Mouse (Mus musculus): Measurements from ENCODE around the gene Cr1l. TPM values are rescaled to one million over a fixed set of nuclear protein-coding genes. Genes with fewer than 3 reads are reported as not detected.

The Cr1l gene
- 100 to 1,000 TPM in 8 of 26 experiments, 10 to 100 TPM in 18; 59.9 to 220 (median 94.2) TPM for total RNA-seq (2018; cell fraction: chromatin; rRNA removed)
- total RNA-seq (2018; cell fraction: cytosol; rRNA removed) = 100 to 1,000 TPM in 2 of 26 experiments, 10 to 100 TPM in 24; 73.4 to 104 (median 83.4) TPM
- total RNA-seq (2018; cell fraction: nucleus; rRNA removed) = 100 to 1,000 TPM in 15 of 26 experiments, 10 to 100 TPM in 11; 59.0 to 206 (median 106) TPM
- polyA plus RNA-seq (2018) = 103 to 129 TPM (median 106 TPM) in 3 replicates

DNA sequence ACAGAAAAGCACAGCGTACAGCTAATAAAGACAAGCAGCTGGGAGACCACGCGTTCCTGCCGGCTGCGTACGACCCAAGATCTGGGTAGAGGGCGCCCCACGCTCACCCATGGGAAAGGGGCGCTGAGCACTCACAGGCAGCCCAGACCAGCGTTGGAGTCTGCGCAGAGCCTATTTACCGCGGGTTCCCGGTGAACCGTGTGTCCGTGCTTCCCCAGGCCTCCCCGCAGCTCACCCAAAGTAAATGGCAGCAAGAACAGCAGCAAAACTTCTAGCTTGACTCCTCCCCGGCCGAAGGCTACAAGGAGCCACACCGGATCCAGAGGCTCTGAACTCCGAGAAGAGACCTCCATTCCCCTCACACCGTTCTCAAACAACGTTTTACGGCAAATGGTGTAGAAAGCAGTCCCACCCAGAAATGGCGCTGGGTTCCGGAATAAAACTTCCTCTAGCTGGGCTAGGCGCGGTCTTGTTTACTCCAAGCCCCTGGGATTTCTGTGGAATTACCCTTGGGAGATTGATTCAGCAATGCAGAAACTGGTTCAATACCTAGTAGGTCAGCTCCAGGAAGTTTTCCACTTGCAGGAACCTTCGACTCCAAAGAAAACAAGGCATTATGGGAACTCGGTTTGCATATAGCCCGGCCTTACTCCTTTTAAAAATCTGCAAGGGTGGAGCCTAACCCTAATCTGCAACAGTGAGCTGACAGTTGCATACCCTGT, at the start of gene Cr1l:
Gene Cr1l, minus strand, starts transcription at position 634 of the 722 bp plus-strand sequence.
- Histone ChIP-seq H3K4me3 (ENCODE audit: inconsistent target) (peak within 1 kb of the TSS; percentile 89), H3K27ac (peak within 1 kb of the TSS; percentile 94), H3K79me2 (ENCODE audit: inconsistent target) (peaks cover 14% of the 10 kb centered on the region), H3K36me3 (ENCODE audit: inconsistent target) (peaks cover 23% of the 10 kb centered on the region)
- WGBS (ENCODE audit: missing documents) = under 1% methylated on average over 31 of the region's 31 CpGs

GRCm38 (mm10) chr1:195175980-195176931, 44.9 kb upstream of the Cr1l start, which contains the start of gene Cr2:
Cr2 (minus strand) TSS chr1:195176716.
- no peaks in the 10 kb centered on the region for H3K36me3 ChIP-seq (ENCODE audit: inconsistent target)
- H3K4me3 ChIP-seq (ENCODE audit: inconsistent target) = no peak within 1 kb of the TSS
- H3K27ac ChIP-seq = no peak within 1 kb of the TSS
- 12% methylated on average over 20 of the region's 20 CpGs for WGBS (ENCODE audit: missing documents)
- no peaks in the 10 kb centered on the region for H3K79me2 ChIP-seq (ENCODE audit: inconsistent target)

DNA sequence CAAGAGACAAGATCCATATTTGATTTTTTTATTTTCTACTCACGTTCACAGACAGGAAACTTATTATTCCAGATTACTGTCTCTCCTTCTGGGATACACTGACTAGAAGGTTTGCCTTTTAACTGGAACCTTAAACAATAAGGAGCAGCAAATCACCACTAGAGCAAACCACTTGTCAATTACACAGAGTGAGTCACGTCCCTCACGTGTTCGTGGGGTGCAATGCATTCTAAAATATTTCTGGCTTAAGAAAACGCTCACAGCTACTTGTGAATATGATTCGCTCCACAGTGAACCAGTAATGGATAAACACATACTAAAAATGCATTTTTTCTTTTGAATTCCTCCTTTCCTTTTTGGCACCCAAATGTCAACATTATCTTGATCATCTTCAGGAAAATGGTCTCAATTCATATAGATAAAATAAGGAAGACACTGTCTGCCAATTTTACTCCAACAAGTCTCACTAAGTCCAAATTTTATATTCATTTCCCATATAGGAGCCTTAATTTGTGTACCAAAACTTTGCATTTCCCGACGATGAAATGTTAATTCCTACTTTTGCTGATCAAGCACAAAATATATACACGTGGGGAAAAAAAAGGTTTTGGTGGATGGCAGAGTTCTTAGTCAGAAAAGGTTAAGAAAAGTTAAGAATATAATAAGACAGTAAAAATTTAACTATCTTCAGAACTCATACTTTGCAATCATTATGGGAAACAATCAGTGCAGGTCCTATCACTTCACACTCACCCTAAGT, 33.8 kb upstream of the Cr1l start:
- H3K36me3 ChIP-seq (ENCODE audit: inconsistent target) = no peaks in the 10 kb centered on the region
- WGBS (ENCODE audit: missing documents) = 87% methylated on average over 9 of the region's 9 CpGs
- no peaks in the 10 kb centered on the region for H3K79me2 ChIP-seq (ENCODE audit: inconsistent target)
- H3K4me3 ChIP-seq (ENCODE audit: inconsistent target) = no peak overlapping the region
- H3K27ac ChIP-seq = no peak overlapping the region

DNA sequence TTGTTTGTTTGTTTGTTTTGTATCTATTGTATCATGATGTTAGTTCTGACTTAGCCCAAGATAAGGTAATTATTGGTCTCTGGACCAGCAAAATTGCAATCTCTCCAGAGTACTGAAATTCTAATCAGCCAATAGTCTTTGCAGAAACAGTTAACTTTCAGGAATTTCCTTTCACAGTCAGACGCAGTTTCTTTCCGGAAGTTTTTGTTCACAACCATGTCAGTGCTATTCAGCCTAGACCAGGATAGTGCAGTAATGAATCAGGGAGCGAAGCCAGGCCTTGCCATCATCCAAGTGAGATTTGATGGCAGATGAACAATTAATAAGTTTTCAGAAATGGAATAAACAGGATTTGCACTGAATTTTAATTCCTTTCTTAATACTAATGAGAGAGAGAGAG, 684 bp upstream of the Cr1l start:
- peaks cover 17% of the 10 kb centered on the region for H3K36me3 ChIP-seq (ENCODE audit: inconsistent target)
- H3K4me3 ChIP-seq (ENCODE audit: inconsistent target) = peak overlapping the region; percentile 89
- WGBS (ENCODE audit: missing documents) = 36% methylated on average over 3 of the region's 3 CpGs
- H3K79me2 ChIP-seq (ENCODE audit: inconsistent target) = peaks cover 14% of the 10 kb centered on the region
- peak overlapping the region; percentile 94 for H3K27ac ChIP-seq

- H3K27ac ChIP-seq = peak overlapping the region; percentile 94
- H3K36me3 ChIP-seq (ENCODE audit: inconsistent target) = peaks cover 17% of the 10 kb centered on the region
- 13% methylated on average over 4 of the region's 4 CpGs for WGBS (ENCODE audit: missing documents)
- H3K79me2 ChIP-seq (ENCODE audit: inconsistent target) = peaks cover 14% of the 10 kb centered on the region
- peak overlapping the region; percentile 89 for H3K4me3 ChIP-seq (ENCODE audit: inconsistent target)
These were observed 259 bp upstream of the Cr1l start for GRCm38 (mm10) chr1:195131675-195132015.

DNA sequence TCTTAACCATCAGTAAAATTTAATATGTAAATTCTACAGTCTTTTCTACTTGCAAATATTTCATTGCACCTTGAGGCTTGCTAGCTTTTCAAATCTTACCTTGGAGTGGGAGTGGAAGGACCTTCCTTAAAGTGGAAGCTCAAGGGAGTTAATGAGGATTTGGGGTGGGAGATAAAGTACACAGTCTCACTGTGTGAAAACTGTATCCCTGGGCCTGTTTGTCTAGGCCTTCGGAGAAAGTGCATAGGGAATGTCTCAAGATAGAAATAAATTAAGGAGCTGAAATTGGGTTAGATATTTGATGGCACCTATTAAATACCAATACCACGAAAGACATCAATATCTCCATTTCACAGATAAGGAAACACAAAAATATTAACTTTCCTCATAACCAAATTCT, 907 bp downstream of the Cr1l start:
- peaks cover 28% of the 10 kb centered on the region for H3K36me3 ChIP-seq (ENCODE audit: inconsistent target)
- WGBS (ENCODE audit: missing documents) = 8% methylated on average over 2 of the region's 2 CpGs
- H3K79me2 ChIP-seq (ENCODE audit: inconsistent target) = peaks cover 14% of the 10 kb centered on the region
- H3K27ac ChIP-seq = peak overlapping the region; percentile 94
- H3K4me3 ChIP-seq (ENCODE audit: inconsistent target) = peak overlapping the region; percentile 89

DNA sequence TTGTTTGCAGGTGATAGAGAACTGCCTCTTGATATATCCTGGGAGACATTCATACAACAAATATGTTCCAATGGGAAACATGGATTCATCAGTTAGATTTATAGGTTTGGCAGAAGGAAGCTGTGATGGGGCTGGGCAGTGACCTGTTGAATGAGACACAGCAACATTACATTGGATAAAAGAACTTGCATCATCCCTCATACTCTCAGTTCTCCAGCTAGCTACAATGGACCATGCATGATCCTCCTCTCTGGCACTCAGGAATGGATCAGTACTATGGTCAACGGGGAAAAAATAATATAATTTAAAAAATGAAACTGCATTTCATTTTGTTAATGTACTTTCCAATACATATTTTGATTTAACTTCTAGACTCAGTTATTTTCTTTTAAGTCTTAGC, 1.5 kb downstream of the Cr1l start:
- Histone ChIP-seq H3K79me2 (ENCODE audit: inconsistent target) (peaks cover 14% of the 10 kb centered on the region), H3K36me3 (ENCODE audit: inconsistent target) (peaks cover 34% of the 10 kb centered on the region), H3K4me3 (ENCODE audit: inconsistent target) (peak overlapping the region; percentile 89), H3K27ac (no peak overlapping the region)
- 85% methylated on average over 1 of the region's 1 CpGs for WGBS (ENCODE audit: missing documents)

- H3K4me3 ChIP-seq (ENCODE audit: inconsistent target) = no peak overlapping the region
- 93% methylated on average over 1 of the region's 1 CpGs for WGBS (ENCODE audit: missing documents)
- no peak overlapping the region for H3K27ac ChIP-seq
- peaks cover 50% of the 10 kb centered on the region for H3K36me3 ChIP-seq (ENCODE audit: inconsistent target)
- H3K79me2 ChIP-seq (ENCODE audit: inconsistent target) = no peaks in the 10 kb centered on the region
These were observed 17.0 kb downstream of the Cr1l start for GRCm38 (mm10) chr1:195114414-195114813.

DNA sequence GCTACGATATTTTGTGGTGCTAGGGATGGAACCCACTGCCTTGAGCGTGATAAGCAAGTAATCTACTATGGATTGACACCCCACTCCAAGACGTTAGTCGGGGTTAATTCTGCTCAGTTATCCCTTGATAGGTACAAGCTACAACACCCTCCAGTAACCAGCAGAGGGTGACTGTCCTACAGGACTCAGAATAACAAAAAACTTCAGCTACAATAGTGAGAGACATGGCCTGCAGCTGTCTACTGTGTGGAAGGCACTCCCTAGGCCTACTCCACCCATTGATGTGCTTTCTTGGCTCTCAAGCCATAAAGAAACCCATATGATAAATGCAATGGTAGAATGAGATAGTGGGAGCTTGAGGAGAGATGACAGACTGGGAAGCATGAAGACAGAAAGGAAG, 17.8 kb downstream of the Cr1l start:
- 96% methylated on average over 4 of the region's 4 CpGs for WGBS (ENCODE audit: missing documents)
- Histone ChIP-seq H3K4me3 (ENCODE audit: inconsistent target) (no peak overlapping the region), H3K36me3 (ENCODE audit: inconsistent target) (peaks cover 50% of the 10 kb centered on the region), H3K27ac (no peak overlapping the region), H3K79me2 (ENCODE audit: inconsistent target) (no peaks in the 10 kb centered on the region)

- Histone ChIP-seq H3K27ac (no peak overlapping the region), H3K36me3 (ENCODE audit: inconsistent target) (peaks cover 51% of the 10 kb centered on the region), H3K4me3 (ENCODE audit: inconsistent target) (no peak overlapping the region), H3K79me2 (ENCODE audit: inconsistent target) (no peaks in the 10 kb centered on the region)
- 93% methylated on average over 4 of the region's 4 CpGs for WGBS (ENCODE audit: missing documents)
These were observed 30.7 kb downstream of the Cr1l start for GRCm38 (mm10) chr1:195100693-195101092.

- 73% methylated on average over 1 of the region's 1 CpGs for WGBS (ENCODE audit: missing documents)
- peaks cover 27% of the 10 kb centered on the region; the same call in 1 of the 2 replicates for H3K36me3 ChIP-seq (ENCODE audit: inconsistent target)
- H3K27ac ChIP-seq = no peak overlapping the region
These were observed 33.4 kb downstream of the Cr1l start for GRCm38 (mm10) chr1:195098004-195098403.

DNA sequence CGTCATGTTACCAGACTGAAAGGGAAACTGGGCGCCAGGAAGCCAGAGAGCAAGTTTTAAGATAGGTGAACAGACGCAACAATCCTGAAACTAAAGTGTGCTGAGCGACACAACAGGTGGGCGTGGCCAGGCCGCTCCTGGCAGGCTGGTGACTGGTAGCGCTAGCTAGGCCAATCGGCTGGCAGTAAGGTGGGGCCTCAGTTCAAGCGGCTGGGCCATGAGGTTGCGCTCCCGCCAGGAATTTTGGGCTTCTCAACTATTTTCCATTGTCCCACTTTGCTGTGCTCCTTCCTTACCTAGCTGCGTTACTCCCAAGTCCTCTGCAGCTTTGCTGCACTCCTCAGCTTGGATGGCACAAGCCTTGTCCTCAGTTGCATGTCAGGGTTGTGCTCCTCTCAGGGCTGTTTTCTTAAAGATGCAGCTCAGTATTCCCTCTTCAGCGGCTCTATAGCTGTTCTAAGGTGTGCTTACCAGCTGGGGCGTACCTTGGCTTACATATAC, 39.1 kb downstream of the Cr1l start, which contains the start of gene Cd46:
Gene Cd46, minus strand, starts transcription at position 30 of the 501 bp plus-strand sequence.
- Histone ChIP-seq H3K27ac (peak within 1 kb of the TSS; percentile 31), H3K79me2 (ENCODE audit: inconsistent target) (no peaks in the 10 kb centered on the region), H3K36me3 (ENCODE audit: inconsistent target) (no peaks in the 10 kb centered on the region; the same call in 1 of the 2 replicates), H3K4me3 (ENCODE audit: inconsistent target) (peak within 1 kb of the TSS; percentile 56)
- WGBS (ENCODE audit: missing documents) = 6% methylated on average over 14 of the region's 14 CpGs

More at GRCm38 (mm10) chr1:195098004-195098403, 33.4 kb downstream of the Cr1l start:
- no peaks in the 10 kb centered on the region for H3K79me2 ChIP-seq (ENCODE audit: inconsistent target)
- H3K4me3 ChIP-seq (ENCODE audit: inconsistent target) = no peak overlapping the region

DNA sequence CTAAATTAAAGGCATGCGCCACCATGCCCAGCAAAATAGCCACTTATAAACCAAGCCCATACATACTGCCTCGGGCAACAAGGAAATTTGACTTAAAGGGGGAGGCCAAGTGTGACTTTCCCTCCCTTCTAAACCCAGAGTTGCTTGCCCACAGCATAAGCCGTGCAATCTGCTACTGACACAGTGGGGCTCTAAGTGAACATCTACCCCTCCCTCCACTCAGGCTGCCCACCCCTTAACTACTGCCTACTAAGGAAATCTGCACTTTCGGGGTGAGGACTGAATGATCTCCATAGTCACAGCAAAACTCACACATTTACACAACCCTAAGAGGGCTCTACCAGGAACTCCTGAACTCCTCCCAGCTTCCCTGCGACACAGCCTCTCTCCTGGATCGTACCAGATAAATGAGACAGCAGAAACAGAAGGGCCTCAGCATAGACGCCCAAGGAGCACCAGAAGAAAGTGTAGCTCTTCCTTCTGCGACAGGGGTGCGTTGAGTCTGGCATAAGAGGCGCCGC, 39.6 kb downstream of the Cr1l start:
- Histone ChIP-seq H3K79me2 (ENCODE audit: inconsistent target) (no peaks in the 10 kb centered on the region), H3K36me3 (ENCODE audit: inconsistent target) (no peaks in the 10 kb centered on the region; the same call in 1 of the 2 replicates), H3K4me3 (ENCODE audit: inconsistent target) (peak overlapping the region; percentile 56), H3K27ac (peak overlapping the region; percentile 31)
- WGBS (ENCODE audit: missing documents) = 20% methylated on average over 11 of the region's 11 CpGs
